Mouse (Mus musculus): ENCODE data around the gene Foxn3. TPM values are rescaled to one million over a fixed set of nuclear protein-coding genes. Genes with fewer than 3 reads are reported as not detected.

The Foxn3 gene
- polyA plus RNA-seq, 1 experiment = 91.0 TPM

GRCm38 (mm10) chr12:99412496-99412895, 150.9 kb downstream of the Foxn3 start:
- TF ChIP-seq CTCF (IDR thresholded peaks at IDR 0.05; ENCODE audit: insufficient read depth, low read depth, low read length) = no peak
- TF ChIP-seq POLR2A (IDR thresholded peaks at IDR 0.05; ENCODE audit: insufficient read depth, low read depth, low read length) = no peak
- 85% methylated on average over 3 of the region's 3 CpGs for WGBS
- H3K4me3 ChIP-seq (ENCODE audit: insufficient read depth, low read depth, low read length) = no peak overlapping the region

GRCm38 (mm10) chr12:99412034-99412433, 151.3 kb downstream of the Foxn3 start:
- Histone ChIP-seq H3K4me3 (ENCODE audit: insufficient read depth, low read depth, low read length) (no peak overlapping the region), H3K4me1 (ENCODE audit: control insufficient read depth, insufficient read depth, low read length) (peaks cover 8% of the 10 kb centered on the region; the same call in 1 of the 2 replicates), H3K27ac (ENCODE audit: insufficient read depth, low read depth, low read length) (no peak overlapping the region)
- TF ChIP-seq CTCF (IDR thresholded peaks at IDR 0.05; ENCODE audit: insufficient read depth, low read depth, low read length) (no peak), POLR2A (IDR thresholded peaks at IDR 0.05; ENCODE audit: insufficient read depth, low read depth, low read length) (no peak)
- WGBS = 84% methylated on average over 7 of the region's 7 CpGs

More at GRCm38 (mm10) chr12:99412496-99412895, 150.9 kb downstream of the Foxn3 start:
- peaks cover 6% of the 10 kb centered on the region; the same call in 1 of the 2 replicates for H3K4me1 ChIP-seq (ENCODE audit: control insufficient read depth, insufficient read depth, low read length)
- H3K27ac ChIP-seq (ENCODE audit: insufficient read depth, low read depth, low read length) = no peak overlapping the region

GRCm38 (mm10) chr12:99408651-99409050, 154.7 kb downstream of the Foxn3 start:
- no peak for TF ChIP-seq CTCF (IDR thresholded peaks at IDR 0.05; ENCODE audit: insufficient read depth, low read depth, low read length)
- no peak for TF ChIP-seq POLR2A (IDR thresholded peaks at IDR 0.05; ENCODE audit: insufficient read depth, low read depth, low read length)
- Histone ChIP-seq H3K4me1 (ENCODE audit: control insufficient read depth, insufficient read depth, low read length) (peaks cover 8% of the 10 kb centered on the region), H3K27ac (ENCODE audit: insufficient read depth, low read depth, low read length) (no peak overlapping the region), H3K4me3 (ENCODE audit: insufficient read depth, low read depth, low read length) (no peak overlapping the region)
- WGBS = 66% methylated on average over 3 of the region's 3 CpGs

- Histone ChIP-seq H3K27ac (ENCODE audit: insufficient read depth, low read depth, low read length) (no peak overlapping the region), H3K4me3 (ENCODE audit: insufficient read depth, low read depth, low read length) (no peak overlapping the region), H3K4me1 (ENCODE audit: control insufficient read depth, insufficient read depth, low read length) (peaks cover 8% of the 10 kb centered on the region)
- WGBS = 92% methylated on average over 16 of the region's 16 CpGs
- TF ChIP-seq CTCF (IDR thresholded peaks at IDR 0.05; ENCODE audit: insufficient read depth, low read depth, low read length) (no peak), POLR2A (IDR thresholded peaks at IDR 0.05; ENCODE audit: insufficient read depth, low read depth, low read length) (no peak)
Observed at GRCm38 (mm10) chr12:99408089-99408488, 155.3 kb downstream of the Foxn3 start.

- 45% methylated on average over 6 of the region's 6 CpGs for WGBS
- no peak overlapping the region for H3K4me3 ChIP-seq (ENCODE audit: insufficient read depth, low read depth, low read length)
- no peak overlapping the region for H3K27ac ChIP-seq (ENCODE audit: insufficient read depth, low read depth, low read length)
- TF ChIP-seq POLR2A (IDR thresholded peaks at IDR 0.05; ENCODE audit: insufficient read depth, low read depth, low read length) (no peak), CTCF (IDR thresholded peaks at IDR 0.05; ENCODE audit: insufficient read depth, low read depth, low read length) (no peak)
- H3K4me1 ChIP-seq (ENCODE audit: control insufficient read depth, insufficient read depth, low read length) = peaks cover 8% of the 10 kb centered on the region
Observed at GRCm38 (mm10) chr12:99407318-99407716, 156.1 kb downstream of the Foxn3 start.

GRCm38 (mm10) chr12:99406697-99407317, 156.6 kb downstream of the Foxn3 start:
- WGBS = 32% methylated on average over 15 of the region's 15 CpGs
- H3K27ac ChIP-seq (ENCODE audit: insufficient read depth, low read depth, low read length) = no peak overlapping the region; the same call in 1 of the 2 replicates

GRCm38 (mm10) chr12:99406254-99406653, 157.1 kb downstream of the Foxn3 start:
- no peak for TF ChIP-seq CTCF (IDR thresholded peaks at IDR 0.05; ENCODE audit: insufficient read depth, low read depth, low read length)
- TF ChIP-seq POLR2A (IDR thresholded peaks at IDR 0.05; ENCODE audit: insufficient read depth, low read depth, low read length) = no peak
- peaks cover 8% of the 10 kb centered on the region for H3K4me1 ChIP-seq (ENCODE audit: control insufficient read depth, insufficient read depth, low read length)
- no peak overlapping the region for H3K4me3 ChIP-seq (ENCODE audit: insufficient read depth, low read depth, low read length)
- no peak overlapping the region for H3K27ac ChIP-seq (ENCODE audit: insufficient read depth, low read depth, low read length)
- 61% methylated on average over 9 of the region's 9 CpGs for WGBS

More at GRCm38 (mm10) chr12:99406697-99407317, 156.6 kb downstream of the Foxn3 start:
- Histone ChIP-seq H3K4me1 (ENCODE audit: control insufficient read depth, insufficient read depth, low read length) (peaks cover 8% of the 10 kb centered on the region), H3K4me3 (ENCODE audit: insufficient read depth, low read depth, low read length) (no peak overlapping the region)
- TF ChIP-seq CTCF (IDR thresholded peaks at IDR 0.05; ENCODE audit: insufficient read depth, low read depth, low read length) = no peak
- no peak for TF ChIP-seq POLR2A (IDR thresholded peaks at IDR 0.05; ENCODE audit: insufficient read depth, low read depth, low read length)

GRCm38 (mm10) chr12:99405401-99405800, 158.0 kb downstream of the Foxn3 start:
- no peak overlapping the region for H3K27ac ChIP-seq (ENCODE audit: insufficient read depth, low read depth, low read length)

GRCm38 (mm10) chr12:99403004-99403403, 160.4 kb downstream of the Foxn3 start:
- H3K4me3 ChIP-seq (ENCODE audit: insufficient read depth, low read depth, low read length) = no peak overlapping the region
- H3K4me1 ChIP-seq (ENCODE audit: control insufficient read depth, insufficient read depth, low read length) = peaks cover 8% of the 10 kb centered on the region
- TF ChIP-seq POLR2A (IDR thresholded peaks at IDR 0.05; ENCODE audit: insufficient read depth, low read depth, low read length) = no peak
- no peak for TF ChIP-seq CTCF (IDR thresholded peaks at IDR 0.05; ENCODE audit: insufficient read depth, low read depth, low read length)
- 98% methylated on average over 5 of the region's 5 CpGs for WGBS
- H3K27ac ChIP-seq (ENCODE audit: insufficient read depth, low read depth, low read length) = no peak overlapping the region

More at GRCm38 (mm10) chr12:99405401-99405800, 158.0 kb downstream of the Foxn3 start:
- TF ChIP-seq CTCF (IDR thresholded peaks at IDR 0.05; ENCODE audit: insufficient read depth, low read depth, low read length) (no peak), POLR2A (IDR thresholded peaks at IDR 0.05; ENCODE audit: insufficient read depth, low read depth, low read length) (no peak)
- Histone ChIP-seq H3K4me3 (ENCODE audit: insufficient read depth, low read depth, low read length) (no peak overlapping the region), H3K4me1 (ENCODE audit: control insufficient read depth, insufficient read depth, low read length) (peaks cover 8% of the 10 kb centered on the region)
- WGBS = 90% methylated on average over 4 of the region's 4 CpGs

All from olfactory bulb, adult 2 months (tissue).